Mouse (Mus musculus) heart, embryonic 12.5 days (tissue): Measurements from ENCODE around the gene Med13l. TPM values are rescaled to one million over a fixed set of nuclear protein-coding genes. Genes with fewer than 3 reads are reported as not detected.

Experiments
- ATAC-seq: fragments of 200-750 bp; cut with Nextera tagmentation; 2 replicates; pipeline ENCODE4 v1.8.0; 2017; ENCODE audit warnings: moderate TSS enrichment, moderate library complexity; ENCODE audit not compliant: insufficient number of reproducible peaks, low FRiP score
- H3K27ac ChIP-seq: fragments of 300-500 bp; sonication (generic); 2 replicates; pipeline ENCODE4 v1.5.1; 2016; ENCODE audit warnings: mild to moderate bottlenecking, moderate library complexity; ENCODE audit not compliant: poor library complexity, severe bottlenecking
- H3K27me3 ChIP-seq: fragments of 300-500 bp; sonication (generic); replicated peaks from 2 replicates; pipeline ENCODE4 v1.6.1; 2016; ENCODE audit warnings: mild to moderate bottlenecking, moderate library complexity
- H3K36me3 ChIP-seq: fragments of 300-500 bp; sonication (generic); 2 replicates; pipeline ENCODE4 v1.6.1; 2016; ENCODE audit warnings: mild to moderate bottlenecking, moderate library complexity
- H3K4me1 ChIP-seq: fragments of 300-500 bp; sonication (generic); replicated peaks from 2 replicates; pipeline ENCODE4 v1.6.1; 2016; ENCODE audit warnings: mild to moderate bottlenecking
- H3K4me2 ChIP-seq: fragments of 300-500 bp; sonication (generic); 2 replicates; pipeline ENCODE4 v1.6.1; 2016; ENCODE audit warnings: mild to moderate bottlenecking, moderate library complexity
- H3K4me3 ChIP-seq: fragments of 300-500 bp; sonication (generic); 2 replicates; pipeline ENCODE4 v1.5.1; 2016; ENCODE audit warnings: mild to moderate bottlenecking
- H3K9ac ChIP-seq: fragments of 300-500 bp; sonication (generic); 2 replicates; pipeline ENCODE4 v1.6.1; 2016; ENCODE audit warnings: mild to moderate bottlenecking, moderate library complexity
- H3K9me3 ChIP-seq: fragments of 300-500 bp; sonication (generic); replicated peaks from 2 replicates; pipeline ENCODE4 v1.6.1; 2016; ENCODE audit warnings: mild to moderate bottlenecking, moderate library complexity
- WGBS: fragments of 180-500 bp; shearing (Covaris S2); methylation state at CpG from one replicate; pipeline ENCODE4 v1.1.7; 2016; 5-methylcytosine and 5-hydroxymethylcytosine counted together
- polyA plus RNA-seq: library from polyadenylated mRNA; unstranded; fragments of >200 nt; fragmentation: Nextera tagmentation; extraction: Ambion mirVana; gene quantifications from 2 replicates; pipeline ENCODE4 v1.2.1, GENCODE M21; 2016

Gene Med13l
- polyA plus RNA-seq, 1 experiment from 2014 or later: 10.0 TPM

DNA sequence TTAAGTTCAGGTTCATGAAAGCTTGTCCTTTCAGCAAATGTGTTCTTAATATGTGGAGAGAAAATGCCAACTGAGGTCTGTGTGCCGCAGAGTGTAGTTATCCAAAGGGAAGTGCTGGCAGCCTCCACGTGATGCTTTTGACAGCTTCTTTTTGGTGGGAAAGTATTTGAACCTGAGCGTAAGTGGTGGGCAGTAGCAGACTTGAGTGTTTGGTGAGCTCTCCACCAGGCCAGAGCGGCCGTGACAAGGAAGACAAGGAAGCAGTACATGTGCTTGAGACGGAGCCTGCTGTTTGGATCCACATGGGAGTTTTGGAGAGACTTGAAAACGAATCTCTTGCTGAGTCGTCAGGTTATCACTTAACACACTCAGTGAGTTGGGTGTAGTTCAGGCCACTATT is 71.9 kb downstream of the Med13l start:
- ATAC-seq: no peak
- no peak overlapping the region for H3K4me2 ChIP-seq
- H3K27ac ChIP-seq: no peak overlapping the region
- H3K4me3 ChIP-seq: no peak overlapping the region
- no peak overlapping the region for H3K9ac ChIP-seq
- H3K27me3 ChIP-seq: no peaks in the 10 kb centered on the region
- no peaks in the 10 kb centered on the region for H3K9me3 ChIP-seq
- no peaks in the 10 kb centered on the region for H3K36me3 ChIP-seq
- H3K4me1 ChIP-seq: peaks cover 68% of the 10 kb centered on the region
- 53% methylated on average over 8 of the region's 8 CpGs for WGBS

GRCm38 (mm10) chr5:118633106-118633505 is 72.6 kb downstream of the Med13l start:
- Histone ChIP-seq H3K4me2 (no peak overlapping the region), H3K4me1 (peaks cover 70% of the 10 kb centered on the region), H3K9ac (no peak overlapping the region), H3K4me3 (no peak overlapping the region), H3K9me3 (no peaks in the 10 kb centered on the region), H3K27ac (no peak overlapping the region), H3K27me3 (no peaks in the 10 kb centered on the region), H3K36me3 (no peaks in the 10 kb centered on the region)
- WGBS: 66% methylated on average over 8 of the region's 8 CpGs
- no peak for ATAC-seq

- peak overlapping the region; percentile 34 for H3K27ac ChIP-seq
- ATAC-seq: no peak
- WGBS: 23% methylated on average over 11 of the region's 11 CpGs
- no peak overlapping the region for H3K4me3 ChIP-seq
- peak overlapping the region; percentile 57; the same call in 1 of the 2 replicates for H3K9ac ChIP-seq
- H3K4me1 ChIP-seq: peaks cover 65% of the 10 kb centered on the region
- peak overlapping the region; percentile 20 for H3K4me2 ChIP-seq
- H3K36me3 ChIP-seq: no peaks in the 10 kb centered on the region
- no peaks in the 10 kb centered on the region for H3K9me3 ChIP-seq
- no peaks in the 10 kb centered on the region for H3K27me3 ChIP-seq
Observed at GRCm38 (mm10) chr5:118635476-118636187, 75.2 kb downstream of the Med13l start.

DNA sequence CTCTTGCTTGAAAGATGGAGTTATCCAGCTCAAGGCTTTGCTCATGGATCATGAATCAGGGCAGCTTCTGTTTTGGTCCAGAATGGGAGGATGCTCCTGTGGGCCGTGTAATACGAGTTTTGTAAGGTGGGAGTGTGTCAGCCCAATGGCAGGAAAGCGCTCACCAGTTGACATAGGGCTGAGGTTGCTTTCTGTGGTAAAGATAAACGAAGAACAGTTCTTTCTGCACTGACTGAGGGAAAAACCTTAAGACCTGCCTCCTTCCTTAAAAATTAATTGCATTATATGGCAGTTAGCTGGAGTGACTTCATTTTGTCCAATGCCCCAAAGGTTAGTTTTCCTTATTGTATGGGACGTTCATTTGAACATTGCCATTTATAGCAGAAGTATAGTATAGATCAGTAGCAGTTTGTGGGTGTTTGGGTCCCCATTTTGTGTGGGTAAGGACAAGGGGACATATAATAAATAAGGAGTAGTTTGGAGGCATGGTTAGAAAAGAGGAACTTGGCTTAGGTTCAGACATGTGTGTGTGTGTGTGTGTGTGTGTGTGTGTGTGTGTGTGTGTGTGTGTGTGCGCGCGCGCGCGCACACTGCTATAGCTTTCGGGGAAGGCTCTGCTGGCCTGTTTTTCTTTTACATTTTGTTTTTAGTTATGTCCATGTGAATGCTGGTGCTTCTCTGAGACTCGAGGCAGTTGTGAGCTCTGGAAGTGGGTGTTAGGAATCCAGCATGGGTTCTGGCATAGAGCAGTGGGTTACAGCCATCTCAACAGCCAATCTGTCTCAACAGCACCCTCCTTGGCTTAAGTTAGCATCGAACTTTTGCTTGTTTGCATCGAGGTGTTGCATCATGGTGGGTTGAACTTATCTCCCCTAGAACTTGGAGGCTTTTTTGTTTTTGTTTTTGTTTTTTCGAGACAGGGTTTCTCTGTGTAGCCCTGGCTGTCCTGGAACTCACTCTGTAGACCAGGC is 76.2 kb downstream of the Med13l start:
- ATAC-seq: no peak
- Histone ChIP-seq H3K27me3 (no peaks in the 10 kb centered on the region), H3K4me3 (no peak overlapping the region), H3K4me2 (no peak overlapping the region), H3K36me3 (no peaks in the 10 kb centered on the region), H3K27ac (no peak overlapping the region), H3K9me3 (no peaks in the 10 kb centered on the region), H3K9ac (no peak overlapping the region), H3K4me1 (peaks cover 58% of the 10 kb centered on the region)
- WGBS: 86% methylated on average over 16 of the region's 16 CpGs

- no peaks in the 10 kb centered on the region for H3K27me3 ChIP-seq
- no peaks in the 10 kb centered on the region for H3K9me3 ChIP-seq
- H3K27ac ChIP-seq: no peak overlapping the region
- peaks cover 55% of the 10 kb centered on the region for H3K4me1 ChIP-seq
- H3K4me3 ChIP-seq: no peak overlapping the region
- 55% methylated on average over 4 of the region's 4 CpGs for WGBS
- H3K36me3 ChIP-seq: no peaks in the 10 kb centered on the region
- no peak overlapping the region; the same call in 1 of the 2 replicates for H3K9ac ChIP-seq
- H3K4me2 ChIP-seq: no peak overlapping the region
- no peak for ATAC-seq
Observed at GRCm38 (mm10) chr5:118637931-118638330, 77.5 kb downstream of the Med13l start.

GRCm38 (mm10) chr5:118638534-118639109 is 78.1 kb downstream of the Med13l start:
- no peak for ATAC-seq
- Histone ChIP-seq H3K9me3 (no peaks in the 10 kb centered on the region), H3K27me3 (no peaks in the 10 kb centered on the region), H3K4me3 (no peak overlapping the region), H3K4me1 (peaks cover 59% of the 10 kb centered on the region), H3K4me2 (no peak overlapping the region), H3K36me3 (no peaks in the 10 kb centered on the region), H3K27ac (no peak overlapping the region), H3K9ac (no peak overlapping the region)
- 59% methylated on average over 9 of the region's 9 CpGs for WGBS

DNA sequence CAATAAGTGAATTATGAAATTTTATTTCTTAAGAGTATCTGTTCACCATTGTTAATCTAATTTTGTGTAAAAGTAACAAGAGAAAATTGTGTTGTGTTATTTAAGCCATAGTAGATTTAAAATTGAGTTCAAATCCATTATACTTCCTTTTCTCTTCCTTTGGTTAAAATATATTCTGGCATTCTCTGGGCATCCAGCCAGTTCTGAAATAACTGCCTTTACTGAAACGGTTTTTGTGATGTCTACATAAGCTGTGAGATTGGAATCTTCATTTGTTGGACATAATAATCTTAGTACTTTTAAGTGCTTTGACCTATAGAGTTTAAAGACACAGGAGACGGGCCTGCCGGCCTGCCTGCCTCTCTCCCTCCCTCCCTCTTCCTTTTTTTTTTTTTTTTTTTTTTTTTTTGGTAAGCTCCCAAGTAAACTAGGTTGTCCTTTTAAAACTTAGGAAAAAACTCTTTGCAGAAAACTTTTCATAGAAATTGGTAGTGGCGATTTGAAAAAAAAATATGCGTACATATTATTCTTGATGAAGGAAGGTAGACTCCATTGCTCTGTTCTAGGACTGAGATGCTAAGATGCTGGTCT is 78.7 kb downstream of the Med13l start:
- Histone ChIP-seq H3K4me1 (peaks cover 65% of the 10 kb centered on the region), H3K9ac (no peak overlapping the region), H3K36me3 (no peaks in the 10 kb centered on the region), H3K4me3 (no peak overlapping the region), H3K27ac (no peak overlapping the region), H3K4me2 (no peak overlapping the region), H3K27me3 (no peaks in the 10 kb centered on the region), H3K9me3 (no peaks in the 10 kb centered on the region)
- no peak for ATAC-seq
- WGBS: 51% methylated on average over 5 of the region's 5 CpGs

GRCm38 (mm10) chr5:118644041-118644440 is 83.6 kb downstream of the Med13l start:
- H3K27me3 ChIP-seq: no peaks in the 10 kb centered on the region
- no peak overlapping the region for H3K27ac ChIP-seq
- 70% methylated on average over 12 of the region's 12 CpGs for WGBS
- no peak overlapping the region for H3K4me3 ChIP-seq
- ATAC-seq: no peak
- H3K9ac ChIP-seq: no peak overlapping the region
- H3K4me2 ChIP-seq: no peak overlapping the region
- H3K4me1 ChIP-seq: peaks cover 53% of the 10 kb centered on the region
- no peaks in the 10 kb centered on the region for H3K9me3 ChIP-seq
- no peaks in the 10 kb centered on the region for H3K36me3 ChIP-seq

GRCm38 (mm10) chr5:118644511-118644910 is 84.0 kb downstream of the Med13l start:
- Histone ChIP-seq H3K27me3 (no peaks in the 10 kb centered on the region), H3K36me3 (no peaks in the 10 kb centered on the region), H3K9ac (no peak overlapping the region), H3K4me2 (no peak overlapping the region), H3K27ac (no peak overlapping the region), H3K9me3 (no peaks in the 10 kb centered on the region), H3K4me1 (peaks cover 53% of the 10 kb centered on the region), H3K4me3 (no peak overlapping the region)
- 76% methylated on average over 8 of the region's 8 CpGs for WGBS
- ATAC-seq: no peak

- Histone ChIP-seq H3K27me3 (no peaks in the 10 kb centered on the region), H3K36me3 (no peaks in the 10 kb centered on the region), H3K4me2 (no peak overlapping the region), H3K9ac (no peak overlapping the region), H3K9me3 (no peaks in the 10 kb centered on the region), H3K4me3 (no peak overlapping the region), H3K27ac (no peak overlapping the region), H3K4me1 (peaks cover 52% of the 10 kb centered on the region)
- WGBS: 68% methylated on average over 10 of the region's 10 CpGs
- 0 out of 2 replicates have a peak, but pooled peaks have one; percentile 33 for ATAC-seq
Observed at GRCm38 (mm10) chr5:118645196-118645805, 84.8 kb downstream of the Med13l start.
